Mouse (Mus musculus) bone marrow, adult 2 months (tissue): Measurements from ENCODE around the gene Ugt1a6b. TPM values are rescaled to one million over a fixed set of nuclear protein-coding genes. Genes with fewer than 3 reads are reported as not detected.
"Not testable (repeated sequence)": the region's sequence is repeated elsewhere in the genome, so short reads cannot be mapped to it uniquely, and the experiment has no call there.

Experiments
- H3K27ac ChIP-seq: fragments of 200-500 bp; 2 replicates; pipeline ENCODE4 v1.5.1; 2012; ENCODE audit warnings: low read depth, mild to moderate bottlenecking, control low read depth, inconsistent platforms, low read length; ENCODE audit not compliant: control insufficient read depth, poor library complexity, insufficient read depth
- H3K4me1 ChIP-seq: fragments of 200-500 bp; 2 replicates; pipeline ENCODE4 v1.6.1; 2011; ENCODE audit warnings: low read length; ENCODE audit not compliant: control insufficient read depth, insufficient read depth
- H3K4me3 ChIP-seq: fragments of 200-500 bp; replicated peaks from 2 replicates; pipeline ENCODE3; 2011; ENCODE audit warnings: mild to moderate bottlenecking, low read depth, low read length, control low read depth; ENCODE audit not compliant: control insufficient read depth
- CTCF ChIP-seq: fragments of 200-500 bp; IDR thresholded peaks from 2 replicates; pipeline ENCODE4 v1.5.1; 2011; ENCODE audit warnings: low read length, control low read depth; ENCODE audit not compliant: control insufficient read depth, insufficient read depth
- POLR2A ChIP-seq: fragments of 200-500 bp; IDR thresholded peaks from 2 replicates; pipeline ENCODE4 v1.6.1; 2011; ENCODE audit warnings: low read depth, mild to moderate bottlenecking, control low read depth, low read length, borderline replicate concordance; ENCODE audit not compliant: control insufficient read depth
- WGBS: fragments of 180-500 bp; shearing (Covaris S2); methylation state at CpG from one replicate; pipeline ENCODE4 v1.1.7; 2018; 5-methylcytosine and 5-hydroxymethylcytosine counted together
- polyA plus RNA-seq: library from polyadenylated mRNA; stranded (reverse); fragments of >200 nt; gene quantifications from 2 replicates; pipeline ENCODE4 v1.2.4, GENCODE M21; 2011; ENCODE audit warnings: low replicate concordance; ENCODE audit not compliant: missing spikeins, insufficient read depth, insufficient read length

Gene Ugt1a6b
- polyA plus RNA-seq, 1 experiment, result 6.5 TPM

- Histone ChIP-seq H3K4me1 (no peaks in the 10 kb centered on the region; the same call in 1 of the 2 replicates), H3K4me3 (no peak overlapping the region), H3K27ac (no peak overlapping the region)
- WGBS, result 58% methylated on average over 2 of the region's 2 CpGs
- TF ChIP-seq CTCF (no peak), POLR2A (no peak)
Observed at GRCm38 (mm10) chr1:88224029-88224776, 121.2 kb downstream of the Ugt1a6b start.

GRCm38 (mm10) chr1:88225301-88225700, 122.2 kb downstream of the Ugt1a6b start:
- H3K27ac ChIP-seq, H3K4me1 ChIP-seq: not testable (repeated sequence)
- WGBS, result 35% methylated on average over 2 of the region's 2 CpGs

GRCm38 (mm10) chr1:88225741-88226140, 122.7 kb downstream of the Ugt1a6b start:
- no peak overlapping the region for H3K4me3 ChIP-seq
- no peaks in the 10 kb centered on the region; the same call in 1 of the 2 replicates for H3K4me1 ChIP-seq
- no peak for TF ChIP-seq POLR2A
- no peak for TF ChIP-seq CTCF
- no peak overlapping the region for H3K27ac ChIP-seq

More at GRCm38 (mm10) chr1:88225301-88225700, 122.2 kb downstream of the Ugt1a6b start:
- H3K4me3 ChIP-seq, result not testable (repeated sequence)

- no peaks in the 10 kb centered on the region; the same call in 1 of the 2 replicates for H3K4me1 ChIP-seq
- H3K27ac ChIP-seq, result no peak within 1 kb of the TSS
- WGBS, result 44% methylated on average over 5 of the region's 5 CpGs
- H3K4me3 ChIP-seq, result no peak within 1 kb of the TSS
- TF ChIP-seq POLR2A (no peak), CTCF (no peak)
Observed at GRCm38 (mm10) chr1:88226670-88227379, 123.8 kb downstream of the Ugt1a6b start, which contains the start of gene Mroh2a. Gene Mroh2a (plus strand): TSS chr1:88226986.

DNA sequence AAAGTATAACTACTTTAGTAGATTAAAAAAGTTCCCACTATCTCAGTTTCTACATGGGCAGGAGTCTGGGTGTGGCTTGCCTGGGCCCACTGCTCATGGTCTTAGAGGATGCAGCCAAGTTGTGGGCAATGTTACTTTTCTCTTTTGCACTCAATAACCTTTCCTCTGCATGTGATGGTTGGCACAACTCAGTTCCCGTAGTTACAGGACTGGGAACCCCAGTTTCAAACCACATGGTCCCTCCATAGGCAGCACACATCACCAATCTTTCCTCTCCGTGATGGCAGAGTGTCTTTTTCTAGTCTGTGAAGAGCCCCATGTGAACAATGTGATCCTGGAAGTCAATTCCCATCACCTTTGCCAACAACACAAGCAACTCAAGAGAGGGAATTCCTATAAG, 124.4 kb downstream of the Ugt1a6b start:
- Histone ChIP-seq H3K27ac (no peak overlapping the region), H3K4me1 (no peaks in the 10 kb centered on the region; the same call in 1 of the 2 replicates), H3K4me3 (no peak overlapping the region)
- TF ChIP-seq POLR2A (no peak), CTCF (no peak)
- WGBS, result 51% methylated on average over 2 of the region's 2 CpGs

GRCm38 (mm10) chr1:88228121-88228520, 125.1 kb downstream of the Ugt1a6b start:
- TF ChIP-seq POLR2A (no peak), CTCF (no peak)

DNA sequence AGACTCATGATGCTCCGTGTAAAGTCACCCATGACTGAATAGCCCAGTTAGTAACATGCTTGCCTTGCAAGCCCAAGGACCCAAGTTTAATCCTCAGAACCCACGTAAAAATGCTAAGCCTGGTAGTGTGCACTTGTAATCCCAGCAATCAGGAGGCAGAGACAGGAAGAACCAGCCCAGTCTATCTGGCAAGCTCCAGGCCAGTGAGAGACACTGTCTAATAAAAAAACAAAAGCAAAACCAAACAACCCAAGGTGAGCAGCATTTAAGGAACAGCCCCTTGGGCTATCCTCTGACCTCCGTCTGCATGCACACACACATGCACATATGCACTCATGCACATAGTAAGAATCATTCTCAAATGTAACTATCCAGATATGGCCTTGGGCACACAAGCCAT, 126.5 kb downstream of the Ugt1a6b start:
- no peak overlapping the region for H3K4me3 ChIP-seq
- H3K27ac ChIP-seq, result no peak overlapping the region
- TF ChIP-seq CTCF (no peak), POLR2A (no peak)
- WGBS, result 73% methylated on average over 3 of the region's 3 CpGs
- H3K4me1 ChIP-seq, result no peaks in the 10 kb centered on the region; the same call in 1 of the 2 replicates

More at GRCm38 (mm10) chr1:88228121-88228520, 125.1 kb downstream of the Ugt1a6b start:
- Histone ChIP-seq H3K4me3 (no peak overlapping the region), H3K27ac (no peak overlapping the region), H3K4me1 (no peaks in the 10 kb centered on the region; the same call in 1 of the 2 replicates)
- WGBS, result 66% methylated on average over 7 of the region's 7 CpGs

DNA sequence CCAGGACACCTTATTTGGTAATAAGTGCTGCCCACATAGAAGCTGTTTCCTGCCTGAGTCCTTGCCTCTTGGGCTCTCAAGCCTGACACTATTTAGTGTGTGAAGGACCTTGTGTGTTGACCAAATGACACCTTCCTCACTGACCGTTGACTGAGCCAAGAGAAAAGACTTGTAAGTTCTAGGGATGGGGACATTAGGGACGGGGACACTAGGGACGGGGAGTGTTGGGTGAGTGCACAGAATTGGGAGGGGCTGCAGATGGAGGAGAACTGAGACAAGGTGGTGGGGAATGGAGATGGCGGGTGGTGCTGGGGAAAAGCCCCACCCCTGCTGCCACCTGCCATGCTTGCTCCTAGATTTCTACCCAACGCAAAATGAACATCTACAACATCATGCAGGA, 126.9 kb downstream of the Ugt1a6b start:
- Histone ChIP-seq H3K4me1 (no peaks in the 10 kb centered on the region; the same call in 1 of the 2 replicates), H3K4me3 (no peak overlapping the region), H3K27ac (no peak overlapping the region)
- WGBS, result 78% methylated on average over 5 of the region's 5 CpGs
- no peak for TF ChIP-seq POLR2A
- TF ChIP-seq CTCF, result no peak

GRCm38 (mm10) chr1:88230421-88230820, 127.4 kb downstream of the Ugt1a6b start:
- no peak for TF ChIP-seq CTCF
- no peak for TF ChIP-seq POLR2A
- Histone ChIP-seq H3K4me3 (no peak overlapping the region), H3K27ac (no peak overlapping the region), H3K4me1 (no peaks in the 10 kb centered on the region; the same call in 1 of the 2 replicates)
- WGBS, result 70% methylated on average over 7 of the region's 7 CpGs
